Comparison of ENCODE assay signal across 22 mouse cellular contexts in the genomic region with DNA sequence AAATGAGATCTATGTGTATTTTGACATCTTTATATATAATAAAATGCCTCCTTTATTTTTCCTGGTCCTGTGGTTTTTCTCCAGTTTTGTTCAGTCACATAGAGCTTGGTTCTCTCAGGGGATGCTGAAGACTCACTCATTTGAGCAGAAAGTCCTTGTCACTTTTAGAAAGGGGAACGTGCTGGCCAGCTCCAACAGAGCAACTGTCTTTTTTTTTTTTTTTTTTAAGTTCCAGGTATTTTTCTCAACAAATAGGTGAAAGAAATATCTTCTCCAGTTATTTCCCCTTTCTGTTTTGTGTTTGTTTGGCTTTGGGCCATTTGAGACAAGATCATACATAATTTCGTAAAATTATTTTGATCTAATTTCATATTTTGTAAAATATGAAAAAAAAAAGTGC. TPM values are rescaled to one million over a fixed set of nuclear protein-coding genes. Genes with fewer than 3 reads are reported as not detected.
DNase-seq lines count a peak whose midpoint lies in the region; TF ChIP-seq lines count a peak whose summit lies in the region.
"Had no signal": no experiment of that assay in that cellular context is flagged by ENCODE, and none has a peak within 500 bp of the region (broad histone marks: within the 10 kb centered on the region; RNA-seq: fewer than 3 reads in every experiment).

No protein-coding gene starts in this region.

- TF ChIP-seq CTCF in CH12.LX (conservative IDR thresholded peaks at IDR 0.05 in 1 of 2, IDR thresholded peaks at IDR 0.05 in 1 of 2; ENCODE audit: low read depth in 2 of 2, low read length in 2 of 2) (no peak), MEL (IDR thresholded peaks at IDR 0.05 in 2 of 3, conservative IDR thresholded peaks at IDR 0.05 in 1 of 3; ENCODE audit: control insufficient read depth in 1 of 3, insufficient read depth in 1 of 3, low read depth in 2 of 3, low read length in 3 of 3, poor library complexity in 1 of 3, severe bottlenecking in 1 of 3) (no peak)
- no peak for TF ChIP-seq CTCF in heart, adult 2 months (IDR thresholded peaks at IDR 0.05)

- no peaks in the 10 kb centered on the region for H3K9me3 ChIP-seq in CH12.LX (replicated peaks; ENCODE audit: low read length)
- H3K9me3 ChIP-seq in ES-E14 (ENCODE audit: control insufficient read depth, insufficient read depth, low read depth, low read length): no peaks in the 10 kb centered on the region
- no peaks in the 10 kb centered on the region for H3K9me3 ChIP-seq in MEL (replicated peaks; ENCODE audit: insufficient read depth, low read length)

- DNase-seq in CH12.LX (ENCODE audit: extremely low read depth) (no peak), ES-E14 (ENCODE audit: low read depth, low spot score) (no peak), MEL (ENCODE audit: low read depth, low spot score) (no peak)
- DNase-seq in heart, postnatal 14 days: no peak
- DNase-seq in kidney, adult 8-10 months: no peak
- DNase-seq in heart, adult 2 months: no peak
- DNase-seq: adrenal gland, adult 2 months; adrenal gland, adult 8-10 months; adrenal gland, postnatal 10 days; adrenal gland, postnatal 14 days; adrenal gland, postnatal 25 days; adrenal gland, postnatal 36 days; B cell, adult 2 months; cerebellum, adult 11 months; cerebellum, adult 11-12 months; cerebellum, adult 18-20 months; cerebellum, adult 2 months; cerebellum, adult 8-10 months; cerebellum, adult 9-10 months had no signal

- TF ChIP-seq POLR2A in CH12.LX (IDR thresholded peaks at IDR 0.05; ENCODE audit: low read depth, low read length) (no peak), MEL (IDR thresholded peaks at IDR 0.05; ENCODE audit: control insufficient read depth in 1 of 2, insufficient read depth in 1 of 2, low read depth in 1 of 2, low read length in 2 of 2, poor library complexity in 1 of 2) (no peak)
- TF ChIP-seq POLR2A in heart, adult 2 months (IDR thresholded peaks at IDR 0.05; ENCODE audit: insufficient read depth, low read depth, low read length): no peak

- no peak for TF ChIP-seq RAD21 in CH12.LX (IDR thresholded peaks at IDR 0.05; ENCODE audit: low read depth, low read length)
- no peak for TF ChIP-seq RAD21 in MEL (IDR thresholded peaks at IDR 0.05; ENCODE audit: low read depth, low read length)

- H3K4me1 ChIP-seq in CH12.LX (ENCODE audit: control insufficient read depth in 1 of 2, insufficient read depth in 2 of 2) (peaks cover 2 to 30% of the 10 kb centered on the region in 2 experiments; a peak in 2 of 4 replicates), ES-E14 (ENCODE audit: control insufficient read depth in 2 of 2, insufficient read depth in 2 of 2, low read length in 2 of 2, poor library complexity in 1 of 2) (peaks cover 9 to 14% of the 10 kb centered on the region in 2 experiments; a peak in 3 of 4 replicates), MEL (ENCODE audit: control insufficient read depth in 1 of 2, insufficient read depth in 2 of 2, low read length in 2 of 2) (peaks cover 0 to 8% of the 10 kb centered on the region in 2 experiments; a peak in 1 of 4 replicates)
- H3K4me1 ChIP-seq in heart, adult 2 months (ENCODE audit: control insufficient read depth, insufficient read depth, low read length): no peaks in the 10 kb centered on the region

- dilution Hi-C loops in CH12.LX (cut with MboI; ENCODE audit: extremely low pct_ligation_motif_present, extremely low pct_unique_long_range_greater_than_20kb, low sequenced_read_pairs): no loop called here

- intact Hi-C loops in heart, postnatal 14 days (cut with DNase I): no loop called here
- intact Hi-C loops in heart, adult 2 months (cut with DNase I): no loop called here

- H3K4me3 ChIP-seq in CH12.LX (replicated peaks in 1 of 3; ENCODE audit: low read depth in 2 of 3, low read length in 2 of 3, poor library complexity in 1 of 3) (no peak overlapping the region), ES-E14 (ENCODE audit: insufficient read depth in 1 of 2, low read depth in 1 of 2, low read length in 2 of 2, poor library complexity in 1 of 2, severe bottlenecking in 1 of 2) (no peak overlapping the region), MEL (ENCODE audit: control insufficient read depth in 1 of 2, insufficient read depth in 1 of 2, low read depth in 2 of 2, low read length in 2 of 2) (no peak overlapping the region)
- H3K4me3 ChIP-seq in heart, adult 2 months: no peak overlapping the region

- WGBS in heart, adult 2 months: 67% methylated on average over 2 of the region's 2 CpGs

- no peak overlapping the region for H3K4me2 ChIP-seq in CH12.LX (ENCODE audit: insufficient read depth, low read depth, poor library complexity, severe bottlenecking)

- H3K27ac ChIP-seq in CH12.LX (ENCODE audit: insufficient read depth, low read depth) (no peak overlapping the region), ES-E14 (ENCODE audit: insufficient read depth, low read depth, low read length, poor library complexity, severe bottlenecking) (no peak overlapping the region), MEL (ENCODE audit: control insufficient read depth, low read depth, low read length) (no peak overlapping the region)
- H3K27ac ChIP-seq in heart, adult 2 months: no peak overlapping the region

- TF ChIP-seq EP300 in CH12.LX (IDR thresholded peaks at IDR 0.05; ENCODE audit: low read length) (no peak), MEL (IDR thresholded peaks at IDR 0.05; ENCODE audit: low read depth in 1 of 2, low read length in 2 of 2) (no peak)
- no peak for TF ChIP-seq EP300 in heart, adult 2 months (IDR thresholded peaks at IDR 0.05; ENCODE audit: insufficient read depth, low read depth, low read length)

- H3K36me3 ChIP-seq in CH12.LX (replicated peaks in 1 of 2; ENCODE audit: control insufficient read depth in 1 of 2, insufficient read depth in 1 of 2, low read length in 1 of 2) (no peaks in the 10 kb centered on the region), ES-E14 (ENCODE audit: control insufficient read depth, insufficient read depth, low read length, poor library complexity, severe bottlenecking) (no peaks in the 10 kb centered on the region), MEL (ENCODE audit: control insufficient read depth in 1 of 2, insufficient read depth in 2 of 2, low read length in 2 of 2) (peaks cover 0 to 3% of the 10 kb centered on the region in 2 experiments; a peak in 2 of 4 replicates)
- H3K36me3 ChIP-seq in heart, adult 2 months (ENCODE audit: control insufficient read depth, insufficient read depth, low read length): no peaks in the 10 kb centered on the region
- H3K36me3 ChIP-seq: G1E had no signal

- in situ Hi-C loops in CH12.LX (cut with MboI; ENCODE audit: low pct_ligation_motif_present, low pct_unique_long_range_greater_than_20kb, low sequenced_read_pairs) (no loop called here), ES-E14 (cut with MboI; ENCODE audit: low sequenced_read_pairs in 2 of 2, unreplicated experiment in 2 of 2) (no loop called here)

- H3K27me3 ChIP-seq in CH12.LX (replicated peaks) (no peaks in the 10 kb centered on the region), MEL (ENCODE audit: control insufficient read depth in 1 of 2, insufficient read depth in 2 of 2, low read length in 2 of 2) (no peaks in the 10 kb centered on the region)
- no peaks in the 10 kb centered on the region for H3K27me3 ChIP-seq in heart, adult 2 months (ENCODE audit: control insufficient read depth, insufficient read depth, low read length)
- H3K27me3 ChIP-seq: Patski had no signal

- no peaks in the 10 kb centered on the region for H3K79me2 ChIP-seq in CH12.LX (replicated peaks; ENCODE audit: control insufficient read depth, extremely low read depth, insufficient read depth, poor library complexity, severe bottlenecking)
- no peaks in the 10 kb centered on the region for H3K79me2 ChIP-seq in MEL (ENCODE audit: control insufficient read depth, insufficient read depth, low read length, poor library complexity)
- H3K79me2 ChIP-seq in heart, adult 2 months (replicated peaks; ENCODE audit: control insufficient read depth, insufficient read depth, low read length): no peaks in the 10 kb centered on the region

- H3K9ac ChIP-seq in CH12.LX (ENCODE audit: insufficient read depth, low read depth): no peak overlapping the region
- no peak overlapping the region for H3K9ac ChIP-seq in ES-E14 (ENCODE audit: insufficient read depth, low read depth, low read length, poor library complexity, severe bottlenecking)
- no peak overlapping the region for H3K9ac ChIP-seq in MEL (ENCODE audit: control insufficient read depth, low read depth, low read length, poor library complexity, severe bottlenecking)
- H3K9ac ChIP-seq in heart, adult 2 months (ENCODE audit: low read depth, low read length): no peak overlapping the region

TF ChIP-seq in CH12.LX, 34 proteins besides CTCF, POLR2A, EP300 and RAD21:
- TF ChIP-seq NRF1 (IDR thresholded peaks at IDR 0.05; ENCODE audit: low read depth, low read length) (no peak), ZNF384 (IDR thresholded peaks at IDR 0.05; ENCODE audit: low read depth, low read length) (peak; percentile 71), NELFE (IDR thresholded peaks at IDR 0.05; ENCODE audit: low read depth, low read length) (no peak)

TF ChIP-seq in ES-E14, 5 proteins besides CTCF, POLR2A, EP300 and RAD21:
- peak; percentile 72; the same call in 1 of the 2 replicates for TF ChIP-seq ZNF384 (IDR thresholded peaks at IDR 0.05; ENCODE audit: low read depth, low read length)
- no peak for TF ChIP-seq MAFK (IDR thresholded peaks at IDR 0.05; ENCODE audit: insufficient read depth, low read depth, low read length)
- no peak for TF ChIP-seq CHD2 (IDR thresholded peaks at IDR 0.05; ENCODE audit: low read depth, low read length)
TF ChIP-seq in ES-E14: peak in this region for 1.

TF ChIP-seq in MEL, 35 proteins besides CTCF, POLR2A, EP300 and RAD21:
- TF ChIP-seq ZNF384 (IDR thresholded peaks at IDR 0.05; ENCODE audit: low read depth, low read length): peak; percentile 74
- TF ChIP-seq HCFC1 (IDR thresholded peaks at IDR 0.05; ENCODE audit: low read depth, low read length): no peak
TF ChIP-seq in MEL: peak in this region for 1.

RNA-seq across cellular contexts. Expression of gene Klf5, which starts 24.4 kb away (rescaled TPM):
- total RNA-seq in CH12.LX (2012; rRNA removed) (0.08 and 0.13 TPM in 2 replicates), CH12.LX (2014; rRNA removed) (not detected in 2 replicates), ES-E14 (2012; rRNA removed) (23.2 and 34.7 TPM in 2 replicates), MEL (2012; rRNA removed) (0.69 and 0.92 TPM in 2 replicates)
- polyA plus RNA-seq in CH12.LX (2012; ENCODE audit: insufficient read length, low read depth) (not detected in 2 replicates), MEL (2012; ENCODE audit: insufficient read depth in 1 of 2, insufficient read length in 2 of 2, low read depth in 1 of 2, low replicate concordance in 2 of 2, missing spikeins in 1 of 2) (1 to 10 TPM in 1 of 2 experiments, not detected in 1; 3.9 TPM)
- 1 to 10 TPM; 1.2 to 1.6 TPM for total RNA-seq in heart, postnatal 14 days (2021)
- total RNA-seq in heart, adult 2 months (2021): under 1 TPM; 0.73 to 0.76 TPM
- polyA plus RNA-seq in heart, adult 2 months (2012; rRNA removed): 0.61 and 1.9 TPM in 2 replicates
- polyA plus RNA-seq: activated CD4-positive, CD25-positive, alpha-beta regulatory T cell, adult 4 months; G1E had no signal

Comparison
In these comparisons a context has a peak if more than half of its experiments do, and no peak if none do; other contexts are left out.
1. Of the 35 proteins assayed by ChIP-seq in both MEL and CH12.LX: peak only in MEL: none; only in CH12.LX: none; in both: ZNF384; in neither: 34.